Mouse (Mus musculus): Measurements from ENCODE around the gene Hcls1. TPM values are rescaled to one million over a fixed set of nuclear protein-coding genes. Genes with fewer than 3 reads are reported as not detected.

The Hcls1 gene
- total RNA-seq, 1 experiment from 2014 or later: 289 TPM

GRCm38 (mm10) chr16:36926514-36927447 lies 8.0 kb upstream of the Hcls1 start:
- ATAC-seq (replicated peaks in 1 of 2; ENCODE audit: insufficient read depth in 1 of 2, low FRiP score in 2 of 2, low TSS enrichment in 1 of 2, low read depth in 1 of 2, poor library complexity in 2 of 2, severe bottlenecking in 2 of 2): no peak

- no peak for ATAC-seq (replicated peaks in 1 of 2; ENCODE audit: insufficient read depth in 1 of 2, low FRiP score in 2 of 2, low TSS enrichment in 1 of 2, low read depth in 1 of 2, poor library complexity in 2 of 2, severe bottlenecking in 2 of 2)
Observed at GRCm38 (mm10) chr16:36927495-36928105, 7.2 kb upstream of the Hcls1 start.

GRCm38 (mm10) chr16:36928106-36928500 lies 6.7 kb upstream of the Hcls1 start:
- no peak for ATAC-seq (replicated peaks in 1 of 2; ENCODE audit: insufficient read depth in 1 of 2, low FRiP score in 2 of 2, low TSS enrichment in 1 of 2, low read depth in 1 of 2, poor library complexity in 2 of 2, severe bottlenecking in 2 of 2)

GRCm38 (mm10) chr16:36929216-36929615 lies 5.6 kb upstream of the Hcls1 start:
- ATAC-seq (replicated peaks in 1 of 2; ENCODE audit: insufficient read depth in 1 of 2, low FRiP score in 2 of 2, low TSS enrichment in 1 of 2, low read depth in 1 of 2, poor library complexity in 2 of 2, severe bottlenecking in 2 of 2): no peak

- ATAC-seq (replicated peaks in 1 of 2; ENCODE audit: insufficient read depth in 1 of 2, low FRiP score in 2 of 2, low TSS enrichment in 1 of 2, low read depth in 1 of 2, poor library complexity in 2 of 2, severe bottlenecking in 2 of 2): no peak
Observed at GRCm38 (mm10) chr16:36930231-36931136, 4.3 kb upstream of the Hcls1 start.

GRCm38 (mm10) chr16:36931381-36931780 lies 3.4 kb upstream of the Hcls1 start:
- no peak for ATAC-seq (replicated peaks in 1 of 2; ENCODE audit: insufficient read depth in 1 of 2, low FRiP score in 2 of 2, low TSS enrichment in 1 of 2, low read depth in 1 of 2, poor library complexity in 2 of 2, severe bottlenecking in 2 of 2)

- ATAC-seq (replicated peaks in 1 of 2; ENCODE audit: insufficient read depth in 1 of 2, low FRiP score in 2 of 2, low TSS enrichment in 1 of 2, low read depth in 1 of 2, poor library complexity in 2 of 2, severe bottlenecking in 2 of 2): no peak
Observed at GRCm38 (mm10) chr16:36931976-36932375, 2.8 kb upstream of the Hcls1 start.

GRCm38 (mm10) chr16:36932546-36932945 lies 2.2 kb upstream of the Hcls1 start:
- ATAC-seq (replicated peaks in 1 of 2; ENCODE audit: insufficient read depth in 1 of 2, low FRiP score in 2 of 2, low TSS enrichment in 1 of 2, low read depth in 1 of 2, poor library complexity in 2 of 2, severe bottlenecking in 2 of 2): no peak

GRCm38 (mm10) chr16:36934131-36934840 lies 497 bp upstream of the Hcls1 start:
- ATAC-seq (replicated peaks in 1 of 2; ENCODE audit: insufficient read depth in 1 of 2, low FRiP score in 2 of 2, low TSS enrichment in 1 of 2, low read depth in 1 of 2, poor library complexity in 2 of 2, severe bottlenecking in 2 of 2): peak; percentile 1 to 29; a peak in 2 of 4 replicates

GRCm38 (mm10) chr16:36935814-36936213 lies 1.0 kb downstream of the Hcls1 start:
- ATAC-seq (replicated peaks in 1 of 2; ENCODE audit: insufficient read depth in 1 of 2, low FRiP score in 2 of 2, low TSS enrichment in 1 of 2, low read depth in 1 of 2, poor library complexity in 2 of 2, severe bottlenecking in 2 of 2): peak; percentile 63 to 68

GRCm38 (mm10) chr16:36941137-36941727 lies 6.4 kb downstream of the Hcls1 start:
- ATAC-seq (replicated peaks in 1 of 2; ENCODE audit: insufficient read depth in 1 of 2, low FRiP score in 2 of 2, low TSS enrichment in 1 of 2, low read depth in 1 of 2, poor library complexity in 2 of 2, severe bottlenecking in 2 of 2): peak; percentile 89 to 92

- ATAC-seq (replicated peaks in 1 of 2; ENCODE audit: insufficient read depth in 1 of 2, low FRiP score in 2 of 2, low TSS enrichment in 1 of 2, low read depth in 1 of 2, poor library complexity in 2 of 2, severe bottlenecking in 2 of 2): no peak
Observed at GRCm38 (mm10) chr16:36941895-36942294, 7.1 kb downstream of the Hcls1 start.

- ATAC-seq (replicated peaks in 1 of 2; ENCODE audit: insufficient read depth in 1 of 2, low FRiP score in 2 of 2, low TSS enrichment in 1 of 2, low read depth in 1 of 2, poor library complexity in 2 of 2, severe bottlenecking in 2 of 2): no peak
Observed at GRCm38 (mm10) chr16:36943591-36943990, 8.8 kb downstream of the Hcls1 start.

GRCm38 (mm10) chr16:36944895-36945424 lies 10.2 kb downstream of the Hcls1 start:
- no peak for ATAC-seq (replicated peaks in 1 of 2; ENCODE audit: insufficient read depth in 1 of 2, low FRiP score in 2 of 2, low TSS enrichment in 1 of 2, low read depth in 1 of 2, poor library complexity in 2 of 2, severe bottlenecking in 2 of 2)

GRCm38 (mm10) chr16:36946459-36947159 lies 11.8 kb downstream of the Hcls1 start:
- no peak for ATAC-seq (replicated peaks in 1 of 2; ENCODE audit: insufficient read depth in 1 of 2, low FRiP score in 2 of 2, low TSS enrichment in 1 of 2, low read depth in 1 of 2, poor library complexity in 2 of 2, severe bottlenecking in 2 of 2)

- no peak for ATAC-seq (replicated peaks in 1 of 2; ENCODE audit: insufficient read depth in 1 of 2, low FRiP score in 2 of 2, low TSS enrichment in 1 of 2, low read depth in 1 of 2, poor library complexity in 2 of 2, severe bottlenecking in 2 of 2)
Observed at GRCm38 (mm10) chr16:36947646-36948197, 12.9 kb downstream of the Hcls1 start.

Data from hematopoietic stem cell, adult 5-6 weeks (primary cell).